Mouse (Mus musculus) 3T3-L1 (cell line): ENCODE results near the gene Smyd1.
"Not testable (repeated sequence)": the region's sequence is repeated elsewhere in the genome, so short reads cannot be mapped to it uniquely, and the experiment has no call there.

Source experiments
- DNase-seq: peaks from one replicate; pipeline ENCODE4 v3.0.0-alpha.2; 2015; ENCODE audit warnings: low read depth, low spot score

The Smyd1 gene

DNA sequence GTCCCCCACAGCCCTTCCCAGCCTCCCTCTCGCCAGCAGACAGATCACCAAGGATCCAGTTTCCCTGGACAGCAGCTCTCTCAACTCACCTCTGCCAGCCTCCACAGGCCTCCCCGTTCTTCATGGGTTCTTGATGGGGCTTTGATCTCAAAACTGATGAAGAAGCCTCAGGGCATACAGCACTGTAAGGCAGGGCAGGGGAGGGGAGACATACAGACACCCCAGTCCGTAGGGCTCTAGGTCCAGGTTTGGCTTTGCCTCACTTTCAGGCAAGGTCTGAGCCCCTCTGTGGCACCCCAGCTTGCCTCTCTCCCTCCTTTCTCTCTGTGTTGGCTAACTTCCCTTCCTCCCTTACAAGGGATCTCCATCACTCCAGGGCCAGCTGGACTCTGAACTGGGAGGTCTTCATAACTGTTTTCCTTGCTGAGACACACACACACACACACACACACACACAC lies at the start of gene Smyd1:
Gene Smyd1, minus strand, starts transcription at position 408 of the 458 bp plus-strand sequence.
- no peak for DNase-seq

DNA sequence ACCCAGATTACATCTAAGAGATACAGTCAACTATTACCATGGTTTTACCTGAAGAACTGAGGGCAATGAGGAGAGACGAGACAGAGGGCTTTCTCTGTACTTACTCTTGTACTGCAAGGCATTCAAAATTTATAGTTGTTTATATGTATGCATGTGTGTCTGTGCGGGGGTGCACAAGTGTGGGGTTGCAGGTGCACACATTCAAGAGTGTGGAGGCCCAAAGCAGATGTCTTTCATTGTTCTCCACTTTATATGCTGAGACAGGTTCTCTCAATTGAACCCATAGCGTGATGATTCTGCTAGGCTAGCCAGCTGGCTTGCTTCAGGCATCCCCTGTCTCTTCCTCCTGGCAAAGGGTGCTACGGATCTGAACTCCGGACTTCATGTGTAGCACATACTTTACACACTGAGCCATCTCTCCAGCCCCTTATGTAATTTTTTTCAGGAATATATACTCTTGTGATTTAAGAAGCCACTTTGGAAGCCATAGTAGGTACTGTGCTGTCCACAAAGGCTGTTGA lies 49.1 kb upstream of the Smyd1 start:
- no peak for DNase-seq

DNA sequence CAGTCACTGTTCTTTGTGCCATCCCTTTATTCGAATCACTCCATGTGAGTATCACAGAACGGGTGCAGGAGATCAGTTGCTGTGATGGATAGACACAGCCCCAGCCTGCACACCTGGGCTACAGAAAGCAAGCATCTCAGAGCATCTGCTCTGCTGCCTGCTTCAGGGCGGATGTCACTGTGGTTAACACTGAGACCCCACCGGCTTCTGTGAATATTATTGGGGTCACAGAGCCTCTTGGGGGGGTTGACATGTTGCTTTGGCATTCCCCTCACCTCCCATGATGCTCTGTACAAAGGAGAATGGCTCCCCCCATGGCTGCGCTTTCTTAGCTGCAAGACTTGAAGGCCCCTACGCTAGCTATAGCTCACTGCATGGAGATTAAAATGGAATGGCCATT lies 47.4 kb upstream of the Smyd1 start:
- DNase-seq = no peak

DNA sequence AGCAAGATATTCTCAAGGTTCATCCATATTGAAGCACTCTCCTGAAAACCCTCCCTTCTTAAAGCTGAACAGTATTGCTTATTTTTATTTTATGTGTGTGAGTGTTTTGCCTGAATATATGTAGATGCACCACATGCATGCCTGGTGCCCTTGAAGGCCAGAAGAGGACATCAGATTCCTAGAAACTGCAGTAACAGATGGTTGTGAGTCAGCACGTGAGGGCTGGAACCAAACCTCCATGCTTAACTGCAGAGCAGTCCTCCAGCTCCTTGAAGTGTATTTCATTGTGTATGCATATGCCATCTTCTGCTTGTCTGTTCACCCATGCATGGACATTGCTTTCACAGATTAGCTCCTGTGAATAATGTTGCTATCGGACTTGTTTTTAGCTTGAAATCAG lies 42.0 kb upstream of the Smyd1 start:
- no peak for DNase-seq

DNA sequence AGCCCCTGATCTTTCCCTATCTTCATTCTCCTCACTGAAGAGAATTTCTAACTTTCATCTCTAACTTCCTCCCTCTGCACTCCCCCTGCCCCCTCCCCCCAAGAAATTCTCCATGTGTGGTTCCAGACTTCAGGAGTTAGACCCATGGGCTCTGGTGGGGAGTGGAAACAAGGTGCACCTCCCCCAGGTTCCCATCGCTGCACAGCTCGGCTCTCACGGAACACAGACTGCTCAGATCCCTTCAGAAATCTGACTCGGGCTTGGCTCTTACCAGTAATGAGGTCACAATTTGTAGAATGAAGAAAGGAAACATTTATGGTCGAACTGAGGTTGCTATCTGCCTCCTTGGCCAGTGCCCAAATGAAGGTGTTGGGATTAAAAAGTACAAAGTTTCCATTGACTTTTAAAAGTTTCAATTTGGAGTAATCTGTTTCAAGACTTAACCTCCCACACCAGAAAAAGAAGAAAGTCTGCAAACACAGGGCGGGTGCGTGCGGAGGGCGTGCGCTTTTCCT lies 39.2 kb upstream of the Smyd1 start:
- no peak for DNase-seq

DNA sequence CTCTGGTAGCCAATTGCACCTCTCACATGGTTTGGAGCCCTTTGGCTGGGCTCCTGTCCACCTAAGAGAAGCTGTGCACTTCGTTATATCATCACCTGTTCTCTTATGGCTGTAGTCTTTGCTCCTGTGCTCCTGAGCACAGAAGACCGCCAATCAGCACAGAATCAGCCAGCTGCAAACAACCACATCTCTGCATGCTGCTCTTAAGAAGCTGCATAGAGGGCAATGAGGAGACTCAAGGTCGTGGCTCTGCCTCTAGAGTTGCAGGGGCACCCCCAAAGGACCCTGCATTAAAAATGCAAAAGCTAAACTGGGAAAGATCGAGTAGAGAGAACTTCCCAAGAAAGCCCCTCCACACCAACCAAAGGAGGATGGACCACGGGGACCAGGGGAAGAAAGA lies 38.7 kb upstream of the Smyd1 start:
- no peak for DNase-seq

DNA sequence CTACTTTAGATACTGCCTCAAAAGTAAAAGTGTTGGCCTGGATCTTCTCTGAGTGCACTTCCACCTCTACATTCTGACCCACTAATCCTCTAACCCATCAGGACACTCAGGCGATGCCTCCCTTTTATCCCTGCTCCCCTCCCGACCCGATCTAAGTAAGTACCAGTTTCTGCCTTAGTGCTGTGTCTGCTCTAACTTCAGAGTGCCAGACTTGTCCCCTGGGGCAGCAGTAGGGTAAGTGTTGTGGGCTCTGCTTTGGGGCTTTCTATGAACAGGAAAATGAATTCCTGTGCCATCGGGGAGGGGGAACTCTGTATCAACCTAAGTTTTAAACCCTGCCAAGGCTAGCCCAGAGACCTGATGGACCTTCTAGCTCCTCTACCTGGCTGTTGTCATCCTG lies 38.2 kb upstream of the Smyd1 start:
- no peak for DNase-seq

DNA sequence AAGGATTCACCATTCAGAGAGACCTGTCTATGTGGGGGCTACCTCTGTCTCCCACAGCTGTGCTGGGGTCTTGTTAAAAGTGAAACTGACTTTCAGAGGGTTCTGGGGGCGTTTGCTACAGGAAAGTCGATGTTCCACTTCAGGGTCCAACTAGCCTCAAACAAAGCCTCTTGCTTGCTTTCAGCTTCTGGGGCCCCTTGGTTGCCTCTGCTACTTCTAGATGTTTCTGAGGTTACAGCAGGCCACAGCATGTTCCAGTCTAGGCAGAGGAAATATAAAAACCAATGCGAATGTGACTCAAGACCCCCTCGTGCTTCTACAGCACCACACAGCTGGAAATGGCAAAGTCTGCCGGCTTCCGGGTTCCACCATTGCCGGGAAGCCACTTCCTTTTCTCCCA lies 35.5 kb upstream of the Smyd1 start:
- no peak for DNase-seq

DNA sequence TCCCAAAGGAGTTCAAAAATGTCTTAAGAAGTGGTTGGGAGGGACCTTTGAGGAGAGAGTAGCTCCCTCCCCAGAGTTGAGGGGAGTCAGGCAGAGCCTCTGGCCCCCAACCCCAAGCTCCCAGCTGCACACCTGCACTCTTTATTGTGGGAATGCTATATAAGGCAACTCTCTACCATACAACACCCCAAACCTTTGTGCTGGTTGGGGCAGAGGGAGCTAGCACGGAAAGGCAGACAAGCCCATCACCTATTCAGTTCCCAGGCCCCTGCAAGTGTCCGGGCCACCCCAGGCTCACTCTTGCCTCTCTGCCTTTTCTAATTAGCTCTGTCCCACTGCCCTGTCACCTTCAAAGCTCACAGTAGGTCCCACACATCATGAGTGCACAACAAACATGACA lies 31.7 kb upstream of the Smyd1 start:
- no peak for DNase-seq

DNA sequence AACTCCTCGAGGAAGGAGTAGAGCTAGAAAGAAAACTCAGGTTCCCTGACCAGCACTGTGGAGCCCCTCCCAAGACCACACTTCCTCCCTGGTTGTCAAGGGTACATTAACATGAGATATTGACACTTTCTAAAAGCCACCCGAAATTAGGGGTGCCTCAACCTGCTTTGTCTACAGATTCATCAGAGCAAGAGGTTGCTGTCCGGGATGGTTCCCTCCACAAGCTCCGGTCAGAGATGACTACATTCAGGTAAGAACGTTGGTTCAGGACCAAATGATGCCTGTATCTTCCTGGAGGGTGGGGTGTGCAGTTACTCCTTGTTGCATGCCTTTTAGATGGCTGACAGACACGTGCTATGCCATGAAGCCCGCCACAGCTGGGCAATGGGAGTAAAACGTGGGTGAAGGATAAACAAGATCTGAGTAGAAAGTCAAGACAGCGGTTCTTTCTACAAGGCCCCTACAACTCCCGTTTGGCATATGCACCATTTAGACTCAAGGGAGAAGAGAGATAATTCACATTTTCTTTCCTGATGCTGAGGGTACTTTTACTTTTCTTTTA lies 30.9 kb upstream of the Smyd1 start:
- no peak for DNase-seq

DNA sequence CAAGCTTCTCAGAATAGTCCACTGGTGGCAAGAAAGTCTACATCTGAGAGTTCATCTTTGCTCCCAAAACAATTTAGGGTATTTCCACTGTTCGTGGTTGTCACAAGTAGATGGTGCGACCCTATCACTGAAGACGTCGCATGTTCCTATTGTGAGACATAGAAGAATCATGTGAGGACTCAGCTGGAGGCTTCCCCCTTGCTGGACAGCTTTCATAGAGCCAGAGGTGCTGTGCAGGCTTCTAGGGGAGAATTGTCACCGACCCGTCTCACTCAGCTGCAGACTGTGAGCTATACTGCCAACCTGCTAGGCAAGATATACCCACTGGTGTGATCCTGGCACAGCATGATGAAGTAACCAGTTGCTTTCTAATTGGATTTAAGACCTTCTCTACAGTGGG lies 30.2 kb upstream of the Smyd1 start:
- no peak for DNase-seq

DNA sequence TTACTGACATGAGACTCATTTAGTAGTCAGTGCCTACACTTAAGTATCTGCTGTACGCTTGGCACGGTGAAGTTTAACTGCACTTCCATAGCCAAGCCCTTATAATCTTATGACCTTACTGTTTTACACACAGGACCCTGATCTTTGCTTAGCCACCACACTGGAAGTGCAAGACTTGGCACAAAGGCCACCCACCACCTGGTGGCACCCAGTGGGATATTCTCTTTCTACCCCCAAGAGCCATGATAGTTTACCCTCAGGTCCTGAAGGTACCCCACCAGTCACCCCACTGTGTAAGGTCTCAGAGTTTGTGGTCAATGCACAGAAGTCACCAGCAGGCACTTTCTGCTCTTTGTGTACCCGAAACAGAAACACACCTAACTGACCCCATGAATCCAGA lies 29.2 kb upstream of the Smyd1 start:
- no peak for DNase-seq

DNA sequence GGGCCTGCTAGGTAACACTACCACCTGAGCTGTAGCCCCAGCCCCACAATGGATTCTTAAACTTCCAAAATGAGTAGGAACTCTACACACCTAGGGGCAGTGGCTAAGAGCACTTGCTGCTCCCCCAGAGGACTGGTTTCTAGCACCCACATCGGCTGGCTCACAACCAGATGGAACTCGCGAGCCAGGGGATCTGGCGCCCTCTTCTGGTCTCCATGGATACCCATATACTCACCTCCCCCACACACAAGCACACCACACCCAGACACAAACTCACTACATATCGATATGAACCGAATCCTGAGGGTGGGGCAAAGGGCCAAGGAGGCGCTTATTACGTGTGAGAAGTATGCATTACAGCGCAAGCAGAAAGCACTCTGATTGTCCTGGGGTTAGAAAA lies 26.0 kb upstream of the Smyd1 start:
- DNase-seq = no peak

DNA sequence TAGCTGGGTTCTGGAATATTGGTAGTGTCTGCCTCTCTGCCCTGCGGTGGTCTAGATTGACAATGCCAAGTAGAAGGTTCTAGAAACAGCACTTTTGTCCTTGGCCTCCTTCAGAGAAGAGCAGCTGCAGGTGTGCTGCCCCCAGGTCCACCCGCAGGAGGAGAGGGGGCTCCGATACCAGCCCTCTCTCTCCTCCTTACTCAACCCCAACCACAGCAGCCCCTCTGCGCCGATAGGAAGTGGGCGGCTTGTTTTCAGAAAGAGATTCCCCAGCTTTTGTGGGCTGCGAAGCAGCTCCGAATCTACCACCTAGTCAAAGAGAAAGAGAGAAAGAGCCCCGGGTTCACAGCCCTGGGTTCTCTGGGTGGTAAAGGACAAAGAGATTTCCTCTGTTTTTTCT lies 19.1 kb upstream of the Smyd1 start:
- no peak for DNase-seq

DNA sequence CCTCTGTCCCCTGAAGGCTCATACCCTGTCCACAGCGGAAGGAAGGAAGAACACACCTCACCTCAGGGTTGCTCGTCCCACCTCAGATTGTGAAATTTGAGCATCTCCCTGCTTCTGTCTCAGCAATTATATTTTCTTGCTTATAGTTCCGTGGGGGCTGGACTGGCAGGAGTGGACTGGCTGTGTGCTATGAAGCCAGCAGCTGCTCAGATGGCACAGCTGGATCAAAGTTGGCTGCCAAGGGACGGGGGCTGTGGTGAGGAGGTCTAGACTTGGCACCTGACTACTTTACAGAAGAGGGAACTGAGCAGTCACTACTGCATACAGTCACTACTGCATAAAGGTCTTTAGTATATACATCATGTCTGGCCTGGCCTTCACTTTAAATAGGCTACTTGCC lies 17.3 kb upstream of the Smyd1 start:
- no peak for DNase-seq

DNA sequence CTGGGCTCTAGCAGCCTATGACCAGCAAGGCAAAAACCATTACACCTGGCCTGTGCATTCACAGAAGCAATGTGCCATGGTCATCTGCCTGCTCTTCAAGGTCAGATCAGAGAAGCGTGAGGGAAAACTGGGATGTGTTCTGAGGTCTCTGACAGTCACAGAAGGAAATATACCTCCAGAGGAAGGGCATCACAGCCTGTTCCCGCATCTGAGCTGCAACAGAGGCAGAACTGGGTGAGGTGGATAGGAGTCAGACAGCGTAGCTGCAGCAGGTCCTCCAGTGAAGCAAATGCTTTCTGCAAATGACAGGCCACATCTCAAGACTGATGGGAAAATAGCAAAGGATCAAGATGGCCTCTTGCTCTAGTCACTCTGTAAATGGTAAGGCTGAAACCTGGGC lies 16.9 kb upstream of the Smyd1 start:
- DNase-seq = no peak

DNA sequence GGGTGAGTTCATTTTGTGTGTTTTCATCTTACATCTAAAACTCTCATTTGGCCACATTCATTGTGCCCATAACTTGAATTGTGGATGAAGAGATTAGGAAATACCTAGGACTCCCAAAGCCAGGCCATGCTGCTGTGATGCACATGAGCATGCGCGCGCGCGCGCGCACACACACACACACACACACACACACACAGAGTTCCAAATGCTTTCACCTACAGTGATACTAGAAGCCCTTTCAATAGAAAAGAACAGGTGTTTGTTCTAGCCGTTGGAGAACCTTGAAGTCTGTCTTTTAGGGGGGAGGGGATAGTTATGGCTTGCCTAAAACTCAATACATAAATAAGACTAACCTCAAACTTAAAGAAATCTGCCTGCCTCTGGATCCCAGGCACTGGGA lies 15.6 kb upstream of the Smyd1 start:
- DNase-seq = no peak

DNA sequence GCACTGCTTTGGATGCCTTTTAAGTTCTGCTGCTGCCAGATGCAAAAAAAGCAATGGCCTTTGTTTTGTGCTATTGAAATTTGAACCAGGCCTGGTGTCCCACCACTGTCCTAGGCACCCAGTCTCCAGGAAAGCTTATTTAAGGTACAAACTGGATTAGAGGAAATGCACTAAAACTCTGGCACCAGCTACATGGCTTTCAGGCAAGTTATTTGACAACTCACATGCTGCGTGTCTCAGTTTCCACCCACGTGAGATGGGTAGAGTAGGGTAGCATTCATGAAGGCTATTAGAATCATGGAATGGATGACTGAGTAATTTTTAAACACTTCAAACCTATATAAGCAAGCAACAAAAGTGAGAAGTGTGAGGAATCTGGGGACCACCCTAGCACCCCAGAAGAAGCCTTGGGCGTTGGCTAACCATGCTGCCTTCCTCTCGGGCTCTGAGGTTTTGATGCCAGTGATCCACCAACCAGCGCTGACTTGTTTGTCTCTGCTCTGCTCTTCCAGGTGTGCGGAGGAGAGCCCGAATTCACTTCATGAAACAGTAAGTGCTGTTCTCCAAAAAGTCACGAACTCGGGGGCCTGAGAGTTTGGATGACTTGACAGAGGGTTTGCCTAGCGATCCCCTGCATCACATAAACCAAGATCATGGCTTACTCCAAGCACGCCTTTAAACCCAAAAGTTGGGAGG lies 11.7 kb upstream of the Smyd1 start:
- DNase-seq = no peak

DNA sequence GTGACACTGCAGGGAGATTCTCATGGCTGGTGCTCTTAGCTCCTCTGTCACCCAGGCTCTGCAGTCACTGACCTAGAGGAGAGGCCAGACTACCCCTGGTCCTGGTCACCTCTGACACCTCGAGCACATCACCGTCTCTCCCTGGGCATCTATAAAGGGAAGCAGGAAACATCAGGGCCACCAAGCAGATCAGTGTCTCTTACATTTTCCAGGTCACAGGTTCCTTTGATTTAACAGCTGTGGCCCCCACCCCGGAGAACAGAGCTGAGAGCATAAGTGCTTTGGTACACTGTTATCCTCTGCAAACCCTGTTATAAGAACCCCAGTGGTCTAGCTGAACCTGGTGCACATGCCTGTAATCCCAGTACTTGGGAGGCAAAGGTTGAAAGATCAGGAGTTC lies 11.0 kb upstream of the Smyd1 start:
- no peak for DNase-seq

DNA sequence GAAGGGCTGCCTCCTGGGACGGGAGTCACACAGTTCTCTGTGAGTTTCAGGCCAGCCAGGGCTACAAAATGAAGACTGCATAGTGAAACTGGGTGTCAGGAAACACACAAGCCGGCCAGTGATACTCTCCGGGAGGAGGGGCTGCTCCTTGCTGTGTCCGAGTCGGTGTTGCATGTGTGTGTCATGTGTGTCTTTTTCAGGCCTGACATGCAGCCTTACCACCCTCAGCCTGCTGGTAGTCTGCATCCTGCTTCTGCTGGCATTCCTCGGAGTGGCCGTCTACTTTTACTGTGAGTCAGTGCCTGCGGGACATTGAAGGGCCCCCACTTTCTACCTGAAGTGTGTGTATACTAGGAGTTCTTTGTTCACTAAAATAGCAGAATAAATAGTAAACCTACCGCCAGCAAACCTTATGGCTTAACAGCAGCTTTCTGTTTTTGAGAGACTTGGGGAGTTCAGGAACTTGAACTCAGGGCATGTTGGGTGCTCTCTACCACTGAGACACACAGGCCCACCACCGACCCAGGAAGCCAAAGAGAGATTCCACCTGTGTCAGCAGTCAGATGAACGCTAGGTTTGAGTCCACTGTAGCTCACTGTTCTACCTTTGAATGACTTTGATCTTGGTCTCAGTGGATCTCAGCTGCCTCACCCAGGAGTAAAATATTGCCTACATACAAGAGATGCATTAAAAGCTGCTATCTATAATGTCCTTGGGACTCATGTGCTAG lies 10.4 kb upstream of the Smyd1 start:
- DNase-seq = no peak

DNA sequence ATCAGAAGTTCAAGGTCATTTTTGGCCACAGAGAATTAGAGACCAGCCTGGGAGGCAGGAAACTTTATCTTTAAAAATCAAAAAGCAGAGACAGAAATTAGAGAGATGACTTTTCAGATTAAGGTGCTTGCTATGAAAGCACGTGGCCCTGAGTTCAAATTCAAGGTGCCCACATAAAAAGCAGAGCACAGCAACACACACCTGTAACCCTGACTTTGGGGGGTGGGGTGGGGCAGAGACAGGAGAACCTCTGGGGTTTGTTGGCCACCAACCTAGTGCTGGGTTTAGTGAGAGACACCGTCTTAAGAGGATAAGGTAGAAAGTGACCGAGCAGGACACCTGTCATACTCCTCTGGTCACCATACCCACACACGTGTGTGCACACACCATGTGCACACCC lies 9.5 kb upstream of the Smyd1 start:
- DNase-seq = not testable (repeated sequence)

DNA sequence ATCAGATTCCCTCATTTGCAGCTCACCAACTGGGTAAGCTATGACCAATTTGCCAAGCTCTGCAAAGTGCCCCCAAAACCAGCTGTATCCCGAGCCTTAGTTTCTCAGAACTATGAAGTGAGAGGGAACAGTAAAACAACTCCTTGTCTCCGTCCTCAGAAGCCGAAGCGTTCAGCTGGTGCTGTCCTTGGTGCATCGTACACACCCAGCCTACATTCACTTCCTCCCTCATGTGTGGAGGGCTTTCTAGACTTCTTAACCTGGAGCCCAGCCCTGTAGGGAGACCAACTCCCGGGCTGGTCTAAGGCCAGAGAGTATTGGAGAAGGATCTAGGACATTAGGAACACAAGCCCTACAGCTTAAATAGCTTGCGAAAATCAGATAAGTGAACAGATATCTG lies 8.5 kb upstream of the Smyd1 start:
- DNase-seq = no peak

DNA sequence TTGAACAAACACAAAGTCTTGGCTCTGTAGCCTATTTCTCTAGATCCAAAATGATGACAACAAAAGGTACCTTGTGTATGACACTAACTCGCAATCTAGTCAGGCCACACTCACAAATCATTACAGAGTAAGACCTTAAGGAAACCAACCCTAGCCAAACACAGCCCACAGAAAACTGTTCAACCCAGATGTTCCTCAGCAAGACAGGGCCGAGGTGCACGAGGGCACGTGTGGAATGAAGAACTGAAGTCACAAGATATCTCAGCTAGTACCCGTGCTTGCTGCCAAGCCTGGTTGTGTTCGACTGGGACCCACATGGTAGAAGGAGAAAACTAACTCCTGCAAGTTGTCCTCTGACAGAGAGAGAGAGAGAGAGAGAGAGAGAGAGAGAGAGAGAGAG lies 7.8 kb upstream of the Smyd1 start:
- no peak for DNase-seq
